9 mouse cellular contexts compared by ENCODE assay signal in genomic region chr2:135966871-135967557, GRCm38 (mm10).
DNase-seq lines count a peak whose midpoint lies in the region; ATAC-seq and TF ChIP-seq lines count a peak whose summit lies in the region.
"Had no signal": no experiment of that assay in that cellular context is flagged by ENCODE, and none has a peak within 500 bp of the region (broad histone marks: within the 10 kb centered on the region; RNA-seq: fewer than 3 reads in every experiment).

No protein-coding gene starts in this region.

- no peak for TF ChIP-seq POLR2A in bone marrow, adult 2 months (IDR thresholded peaks at IDR 0.05; ENCODE audit: borderline replicate concordance, control insufficient read depth, low read depth, low read length)

- H3K4me1 ChIP-seq in heart, postnatal 0 days (ENCODE audit: control insufficient read depth, insufficient read depth), result no peaks in the 10 kb centered on the region
- H3K4me1 ChIP-seq in bone marrow, adult 2 months (ENCODE audit: control insufficient read depth, insufficient read depth, low read length), result no peaks in the 10 kb centered on the region
- H3K4me1 ChIP-seq in embryonic facial prominence, embryonic 14.5 days (ENCODE audit: control insufficient read depth, insufficient read depth, low read length), result no peaks in the 10 kb centered on the region

- TF ChIP-seq CTCF in heart, postnatal 0 days (IDR thresholded peaks at IDR 0.05; ENCODE audit: low read depth), result peak; percentile 83
- TF ChIP-seq CTCF in bone marrow, adult 2 months (IDR thresholded peaks at IDR 0.05; ENCODE audit: control insufficient read depth, insufficient read depth, low read length), result peak; percentile 19; the same call in 1 of the 2 replicates

- 57% methylated on average over 16 of the region's 16 CpGs for WGBS in heart, postnatal 0 days
- 63% methylated on average over 16 of the region's 16 CpGs for WGBS in bone marrow, adult 2 months
- 56% methylated on average over 16 of the region's 16 CpGs for WGBS in embryonic facial prominence, embryonic 14.5 days

- no peak overlapping the region for H3K4me3 ChIP-seq in heart, postnatal 0 days (ENCODE audit: low read depth, low read length)
- H3K4me3 ChIP-seq in bone marrow, adult 2 months (replicated peaks; ENCODE audit: control insufficient read depth, low read depth, low read length), result no peak overlapping the region
- H3K4me3 ChIP-seq in embryonic facial prominence, embryonic 14.5 days (ENCODE audit: low read depth, low read length), result no peak overlapping the region
- H3K4me3 ChIP-seq: hindbrain, embryonic 15.5 days had no signal

- H3K4me2 ChIP-seq in heart, postnatal 0 days (ENCODE audit: low read depth, low read length), result no peak overlapping the region
- no peak overlapping the region for H3K4me2 ChIP-seq in embryonic facial prominence, embryonic 14.5 days (ENCODE audit: low read depth, low read length)
- H3K4me2 ChIP-seq: hindbrain, embryonic 15.5 days had no signal

- no peak overlapping the region for H3K27ac ChIP-seq in heart, postnatal 0 days (ENCODE audit: low read depth)
- no peak overlapping the region for H3K27ac ChIP-seq in bone marrow, adult 2 months (ENCODE audit: control insufficient read depth, insufficient read depth, low read depth, low read length, poor library complexity)
- H3K27ac ChIP-seq in embryonic facial prominence, embryonic 14.5 days (replicated peaks; ENCODE audit: low read depth, low read length), result no peak overlapping the region
- H3K27ac ChIP-seq: hindbrain, embryonic 15.5 days had no signal

- DNase-seq in heart, postnatal 0 days (ENCODE audit: low spot score), result peak; percentile 52
- DNase-seq in heart, adult 8-10 months (ENCODE audit: low spot score), result no peak
- DNase-seq in B cell, adult 2 months, result peak; percentile 34 to 36
- peak; percentile 53 for DNase-seq in embryonic facial prominence, embryonic 14.5 days (ENCODE audit: low spot score)
- DNase-seq in layer of hippocampus, adult 18-20 months (ENCODE audit: low spot score in 2 of 2), result peak; percentile 25 to 64
- peak; percentile 68 for DNase-seq in right cerebral cortex, postnatal 4 days

- no peaks in the 10 kb centered on the region for H3K27me3 ChIP-seq in heart, postnatal 0 days (ENCODE audit: control insufficient read depth, insufficient read depth, low read length)
- H3K27me3 ChIP-seq in embryonic facial prominence, embryonic 14.5 days (replicated peaks; ENCODE audit: control insufficient read depth, insufficient read depth, low read length), result no peaks in the 10 kb centered on the region
- H3K27me3 ChIP-seq: hindbrain, embryonic 15.5 days had no signal

- H3K36me3 ChIP-seq in heart, postnatal 0 days (replicated peaks; ENCODE audit: control insufficient read depth, insufficient read depth, low read length), result peaks cover 42% of the 10 kb centered on the region
- H3K36me3 ChIP-seq in embryonic facial prominence, embryonic 14.5 days (ENCODE audit: control insufficient read depth, insufficient read depth, low read length), result no peaks in the 10 kb centered on the region

- TF ChIP-seq EP300 in heart, postnatal 0 days (IDR thresholded peaks at IDR 0.05; ENCODE audit: low read depth), result no peak

- H3K9me3 ChIP-seq in heart, postnatal 0 days (replicated peaks; ENCODE audit: control insufficient read depth, low read length), result no peaks in the 10 kb centered on the region
- no peaks in the 10 kb centered on the region for H3K9me3 ChIP-seq in embryonic facial prominence, embryonic 14.5 days (ENCODE audit: control insufficient read depth, low read length)
- H3K9me3 ChIP-seq: hindbrain, embryonic 15.5 days had no signal

- no peak overlapping the region for H3K9ac ChIP-seq in heart, postnatal 0 days (replicated peaks; ENCODE audit: low read depth, low read length)
- H3K9ac ChIP-seq in embryonic facial prominence, embryonic 14.5 days (ENCODE audit: low read depth, low read length), result no peak overlapping the region
- H3K9ac ChIP-seq: hindbrain, embryonic 15.5 days had no signal

- ATAC-seq in heart, postnatal 0 days (ENCODE audit: insufficient read depth, low read depth), result no peak
- no peak for ATAC-seq in embryonic facial prominence, embryonic 14.5 days (ENCODE audit: low read depth)
- ATAC-seq in megakaryocyte-erythroid progenitor cell, adult 5-6 weeks (replicated peaks; ENCODE audit: low FRiP score, low TSS enrichment, poor library complexity, severe bottlenecking), result peak; percentile 87
